10 mouse cellular contexts compared by ENCODE assay signal in the genomic region with DNA sequence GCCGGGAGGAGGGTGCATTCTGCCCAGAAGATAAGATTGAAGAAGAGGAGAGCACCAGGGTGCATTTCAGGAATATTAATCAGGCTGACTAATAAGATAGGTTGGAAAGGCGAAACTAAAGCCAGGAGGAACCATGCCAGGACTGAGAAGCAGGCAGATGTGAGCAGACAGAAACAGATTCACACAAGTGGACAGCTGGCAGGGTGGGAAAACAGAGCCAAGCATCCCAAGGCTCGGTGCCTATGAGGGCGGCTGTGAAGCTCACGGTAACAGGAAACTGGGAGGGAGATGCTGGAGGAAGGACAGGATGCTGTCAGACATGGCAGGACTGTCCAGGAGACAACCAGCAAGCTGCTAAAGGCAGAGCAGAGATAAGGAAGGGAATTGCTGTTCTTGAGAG.
DNase-seq lines count a peak whose midpoint lies in the region; ATAC-seq lines count a peak whose summit lies in the region.
"Had no signal": no experiment of that assay in that cellular context is flagged by ENCODE, and none has a peak within 500 bp of the region (broad histone marks: within the 10 kb centered on the region; RNA-seq: fewer than 3 reads in every experiment).

No protein-coding gene starts in this region.

- DNase-seq in urinary bladder, adult 18-20 months (ENCODE audit: low spot score in 2 of 2) = no peak
- DNase-seq in spleen, adult 18-20 months = no peak
- DNase-seq: kidney, adult 9 months had no signal

- peak overlapping the region; percentile 55 for H3K4me3 ChIP-seq in megakaryocyte, embryonic 14.5 days (replicated peaks)
- H3K4me3 ChIP-seq in forebrain, embryonic 12.5 days (replicated peaks) = no peak overlapping the region
- no peak overlapping the region for H3K4me3 ChIP-seq in hindbrain, embryonic 12.5 days
- H3K4me3 ChIP-seq in midbrain, embryonic 16.5 days (ENCODE audit: low read depth, low read length) = no peak overlapping the region

- peak overlapping the region; percentile 69; the same call in 1 of the 2 replicates for H3K27ac ChIP-seq in forebrain, embryonic 12.5 days
- peak overlapping the region; percentile 30; the same call in 1 of the 2 replicates for H3K27ac ChIP-seq in hindbrain, embryonic 12.5 days
- peak overlapping the region; percentile 51; the same call in 1 of the 2 replicates for H3K27ac ChIP-seq in midbrain, embryonic 16.5 days (ENCODE audit: low read length)
- H3K27ac ChIP-seq: macrophage had no signal

- H3K27me3 ChIP-seq in megakaryocyte, embryonic 14.5 days (replicated peaks) = no peaks in the 10 kb centered on the region
- no peaks in the 10 kb centered on the region for H3K27me3 ChIP-seq in forebrain, embryonic 12.5 days
- no peaks in the 10 kb centered on the region for H3K27me3 ChIP-seq in hindbrain, embryonic 12.5 days
- H3K27me3 ChIP-seq in midbrain, embryonic 16.5 days (ENCODE audit: control insufficient read depth, insufficient read depth, low read depth, low read length) = no peaks in the 10 kb centered on the region

- peaks cover 96% of the 10 kb centered on the region for H3K4me1 ChIP-seq in megakaryocyte, embryonic 14.5 days
- H3K4me1 ChIP-seq in forebrain, embryonic 12.5 days = peaks cover 44% of the 10 kb centered on the region
- peaks cover 53% of the 10 kb centered on the region for H3K4me1 ChIP-seq in hindbrain, embryonic 12.5 days
- peaks cover 33% of the 10 kb centered on the region for H3K4me1 ChIP-seq in midbrain, embryonic 16.5 days (ENCODE audit: control insufficient read depth, insufficient read depth, low read length)

- ATAC-seq in megakaryocyte, adult 5-6 weeks (ENCODE audit: poor library complexity, severe bottlenecking) = no peak
- no peak for ATAC-seq in forebrain, embryonic 12.5 days (ENCODE audit: low FRiP score)
- no peak for ATAC-seq in hindbrain, embryonic 12.5 days (ENCODE audit: low FRiP score)
- no peak for ATAC-seq in midbrain, embryonic 16.5 days

- 79% methylated on average over 5 of the region's 5 CpGs for WGBS in forebrain, embryonic 12.5 days
- 64% methylated on average over 5 of the region's 5 CpGs for WGBS in hindbrain, embryonic 12.5 days
- WGBS in midbrain, embryonic 16.5 days = 49% methylated on average over 5 of the region's 5 CpGs

- H3K9ac ChIP-seq in forebrain, embryonic 12.5 days = no peak overlapping the region
- H3K9ac ChIP-seq in hindbrain, embryonic 12.5 days = no peak overlapping the region
- peak overlapping the region; percentile 39; the same call in 1 of the 2 replicates for H3K9ac ChIP-seq in midbrain, embryonic 16.5 days (ENCODE audit: low read depth, low read length)

- H3K4me2 ChIP-seq in forebrain, embryonic 12.5 days = no peak overlapping the region
- no peak overlapping the region for H3K4me2 ChIP-seq in hindbrain, embryonic 12.5 days (replicated peaks)
- no peak overlapping the region for H3K4me2 ChIP-seq in midbrain, embryonic 16.5 days (ENCODE audit: low read length)
- H3K4me2 ChIP-seq: liver, embryonic 11.5 days had no signal

- H3K9me3 ChIP-seq in megakaryocyte, embryonic 14.5 days = no peaks in the 10 kb centered on the region
- no peaks in the 10 kb centered on the region for H3K9me3 ChIP-seq in forebrain, embryonic 12.5 days
- no peaks in the 10 kb centered on the region for H3K9me3 ChIP-seq in hindbrain, embryonic 12.5 days (replicated peaks)
- no peaks in the 10 kb centered on the region for H3K9me3 ChIP-seq in midbrain, embryonic 16.5 days (replicated peaks; ENCODE audit: control insufficient read depth, low read length, poor library complexity, severe bottlenecking)

- peaks cover 53% of the 10 kb centered on the region for H3K36me3 ChIP-seq in megakaryocyte, embryonic 14.5 days (replicated peaks; ENCODE audit: low read length)
- H3K36me3 ChIP-seq in forebrain, embryonic 12.5 days (replicated peaks) = peaks cover 7% of the 10 kb centered on the region; the same call in 1 of the 2 replicates
- no peaks in the 10 kb centered on the region for H3K36me3 ChIP-seq in hindbrain, embryonic 12.5 days
- no peaks in the 10 kb centered on the region for H3K36me3 ChIP-seq in midbrain, embryonic 16.5 days (ENCODE audit: control insufficient read depth, insufficient read depth, low read length)
